Mouse (Mus musculus) MN1 (cell line): ENCODE results near the gene Rab12.

ENCODE experiments used
- DNase-seq: peaks from one replicate; pipeline ENCODE4 v3.0.0-alpha.2; 2016; ENCODE audit warnings: low spot score

Gene Rab12

GRCm38 (mm10) chr17:66519554-66520553 lies at the start of gene Rab12:
Gene Rab12 (minus strand): TSS chr17:66519729.
- peak; percentile 91 for DNase-seq

DNA sequence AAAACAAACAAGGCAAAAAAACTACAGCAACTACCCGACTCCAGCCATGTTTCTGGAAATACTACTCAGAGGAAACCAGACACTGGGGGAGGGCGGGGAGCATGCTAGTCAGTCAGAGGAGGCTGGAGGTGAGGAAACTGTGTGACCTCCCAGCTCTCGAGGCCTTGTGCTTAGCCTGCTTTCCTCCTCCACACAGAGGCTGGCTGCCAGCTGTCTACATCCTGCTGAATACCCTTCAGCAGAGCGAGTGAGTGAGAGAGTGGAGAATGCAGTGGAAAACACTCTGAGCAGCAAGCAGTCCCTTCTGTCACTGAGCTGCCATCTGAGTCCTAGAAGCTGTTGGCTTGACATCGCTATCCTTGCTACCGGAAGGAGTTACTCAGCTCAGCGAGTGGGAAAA lies 44.7 kb upstream of the Rab12 start:
- no peak for DNase-seq

GRCm38 (mm10) chr17:66563551-66563950 lies 44.0 kb upstream of the Rab12 start:
- no peak for DNase-seq

- DNase-seq = no peak
Observed at GRCm38 (mm10) chr17:66561380-66561779, 41.9 kb upstream of the Rab12 start.

DNA sequence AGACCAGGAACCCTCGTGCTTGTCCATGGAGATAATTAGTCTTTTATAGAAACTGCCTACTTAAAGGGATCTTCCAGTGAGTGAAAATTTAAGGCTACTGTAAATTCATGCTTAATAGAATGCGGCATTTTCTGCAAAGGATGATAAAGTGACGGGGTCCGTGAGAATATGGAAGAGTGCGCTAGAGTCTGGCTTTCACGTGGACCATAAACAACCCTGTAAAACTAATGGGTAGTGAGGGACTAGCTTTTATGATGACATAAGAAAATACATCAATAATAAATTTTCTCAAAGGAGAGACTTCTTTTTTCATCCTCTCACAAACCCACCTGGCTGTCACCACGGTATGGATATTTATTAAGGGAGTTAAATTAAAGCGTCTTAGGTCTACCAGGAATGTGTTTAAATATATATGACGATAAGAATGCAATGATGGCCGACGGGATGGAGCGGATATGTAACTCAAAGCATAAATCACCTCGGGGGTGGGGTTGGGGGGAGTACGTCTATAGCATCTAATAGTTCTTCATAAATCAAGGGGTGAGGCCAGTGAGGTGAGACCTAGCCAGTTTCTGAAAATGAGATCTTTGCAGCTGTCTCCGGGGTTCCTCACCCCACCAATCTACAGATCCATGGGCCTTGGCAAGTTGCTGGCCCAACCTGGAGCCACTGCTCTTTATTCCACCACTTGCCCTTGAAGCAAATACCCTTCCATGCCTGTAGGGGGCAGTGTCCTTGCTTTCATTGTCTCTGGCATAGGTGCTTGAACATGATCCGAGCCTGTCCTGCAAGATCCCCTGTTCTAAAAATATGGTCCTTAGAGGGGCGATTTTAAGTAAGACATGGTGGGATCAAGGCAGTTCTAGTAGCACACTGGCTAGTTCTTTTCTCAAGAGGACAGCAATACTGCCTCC lies 39.1 kb upstream of the Rab12 start:
- DNase-seq = no peak

DNA sequence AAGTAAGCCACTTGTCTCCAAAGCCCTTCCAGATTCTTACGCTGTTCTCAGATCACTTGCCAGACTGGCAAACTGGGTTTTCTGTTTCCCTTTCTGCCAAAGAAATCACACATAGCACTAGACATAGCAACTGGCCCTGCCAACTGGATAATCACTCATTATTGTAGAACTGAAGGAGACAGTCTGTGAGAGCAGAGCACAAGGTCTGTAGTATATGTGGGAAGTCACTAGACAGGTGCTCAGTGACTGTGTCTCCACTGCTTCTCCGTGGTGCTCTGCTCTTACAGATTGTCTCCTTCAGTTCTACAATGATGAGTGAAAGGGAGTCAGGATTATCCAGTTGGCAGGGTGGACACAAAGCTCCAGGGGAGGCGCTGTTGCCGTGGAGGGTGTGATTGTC lies 33.2 kb upstream of the Rab12 start:
- DNase-seq = no peak

GRCm38 (mm10) chr17:66550486-66550885 lies 31.0 kb upstream of the Rab12 start:
- no peak for DNase-seq

DNA sequence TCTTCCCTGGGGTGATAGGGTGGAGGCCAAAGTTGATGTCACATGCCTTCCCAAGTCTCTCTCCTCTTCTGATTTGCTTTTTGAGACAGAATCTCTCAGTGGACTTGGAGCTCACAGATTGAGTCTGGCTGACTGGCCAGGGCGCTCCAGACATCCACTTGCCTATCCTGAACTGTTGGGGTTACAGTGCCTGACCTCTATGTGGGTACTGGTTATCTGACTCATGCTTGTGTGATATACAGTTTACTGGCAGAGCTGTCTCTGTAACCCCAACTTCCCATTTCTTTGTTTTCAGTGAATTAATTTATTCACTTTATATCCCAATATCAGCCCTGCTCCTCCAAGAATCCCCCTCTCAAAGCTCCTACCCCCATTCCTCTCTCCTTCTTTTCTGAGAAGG lies 12.8 kb upstream of the Rab12 start:
- DNase-seq = no peak

DNA sequence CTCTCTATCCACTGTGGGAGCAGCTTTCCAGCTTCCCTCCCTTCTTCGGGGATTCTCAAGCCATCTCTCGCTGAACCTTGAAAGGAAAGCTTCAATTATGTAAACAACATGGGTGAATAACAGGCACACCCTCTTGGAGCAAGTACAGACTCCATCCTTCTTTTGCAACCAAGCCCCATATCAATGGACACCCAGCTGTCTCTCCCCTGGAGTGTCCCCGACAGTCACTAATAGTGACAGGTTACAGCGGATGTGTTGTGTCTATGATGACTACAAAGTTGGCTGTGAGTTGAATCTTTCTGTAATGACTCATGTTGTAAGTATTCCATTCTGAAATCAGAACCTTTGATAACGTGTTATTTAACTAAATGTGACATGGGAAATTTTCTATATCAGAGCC lies 3.9 kb upstream of the Rab12 start:
- DNase-seq = no peak

DNA sequence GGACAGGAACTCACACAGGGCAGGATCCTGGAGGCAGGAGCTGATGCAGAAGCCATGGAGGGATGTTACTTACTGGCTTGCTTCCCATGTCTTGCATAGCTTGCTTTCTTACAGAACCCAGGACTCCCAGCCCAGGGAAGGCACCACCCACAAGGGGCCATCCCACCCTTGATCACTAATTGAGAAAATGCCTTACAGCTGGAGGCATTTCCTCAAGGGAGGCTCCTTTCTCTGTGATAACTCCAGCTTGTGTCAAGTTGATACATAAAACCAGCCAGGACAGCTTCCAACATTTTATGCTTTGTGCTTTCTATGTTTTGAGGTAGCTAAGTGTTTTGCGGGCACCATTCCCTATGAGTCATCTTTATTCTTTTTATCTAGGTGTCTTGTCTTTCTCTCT lies 3.1 kb upstream of the Rab12 start:
- peak; percentile 33 for DNase-seq

- DNase-seq = peak; percentile 77
Observed at GRCm38 (mm10) chr17:66518877-66519553, 514 bp downstream of the Rab12 start.

DNA sequence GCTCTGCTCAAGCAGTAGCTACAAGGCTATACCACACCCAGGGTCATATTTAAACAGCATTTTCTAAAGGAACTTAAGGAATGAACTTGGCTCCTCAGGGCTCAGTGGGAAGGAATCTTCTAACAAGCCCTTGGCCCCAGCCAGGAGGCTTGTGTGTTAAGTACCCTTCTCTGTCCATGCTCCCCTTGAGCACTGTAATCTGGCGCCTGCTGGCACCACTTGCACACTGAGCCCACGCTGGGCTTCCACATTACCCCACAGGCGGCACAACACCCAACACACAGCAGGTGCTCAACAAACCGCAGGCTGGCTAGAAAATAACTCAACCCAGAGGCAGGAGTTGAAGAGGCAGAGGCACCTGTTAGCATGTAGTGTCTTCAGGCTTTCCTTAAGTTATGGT lies 2.6 kb downstream of the Rab12 start:
- DNase-seq = no peak

DNA sequence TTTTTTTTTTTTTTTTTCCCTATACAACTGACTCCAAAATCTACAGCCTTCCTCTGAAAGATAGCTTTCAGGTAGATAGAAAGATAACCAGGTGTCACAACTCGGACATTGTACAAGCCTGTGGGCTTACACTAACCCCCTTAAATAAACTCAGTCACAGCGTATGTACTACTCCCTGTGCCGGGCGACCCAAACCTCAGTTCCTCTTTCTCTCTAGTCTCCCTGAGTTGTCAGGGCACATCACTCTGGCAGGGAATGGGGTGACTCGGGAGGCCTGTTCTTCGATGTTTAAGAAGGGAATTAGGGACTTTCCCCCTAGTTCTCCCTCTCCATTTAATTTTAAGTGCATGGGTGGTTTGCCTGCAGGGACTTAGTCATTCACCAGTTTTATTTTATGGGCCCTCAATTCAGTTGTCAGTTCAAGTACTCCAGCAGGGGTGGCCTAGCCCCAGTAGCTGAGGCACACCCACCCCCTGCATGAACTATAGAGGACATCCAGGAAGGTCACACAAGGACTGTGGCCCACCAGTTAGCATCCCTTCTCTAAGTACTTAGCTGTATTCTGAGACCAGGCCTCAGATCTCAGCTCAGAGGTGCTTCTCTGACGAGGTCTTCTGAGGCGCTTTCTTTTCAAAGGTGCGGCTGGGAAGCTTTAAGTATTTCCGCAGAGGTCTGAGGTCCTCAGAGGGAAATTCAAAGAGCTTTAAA lies 5.1 kb downstream of the Rab12 start:
- DNase-seq = no peak

DNA sequence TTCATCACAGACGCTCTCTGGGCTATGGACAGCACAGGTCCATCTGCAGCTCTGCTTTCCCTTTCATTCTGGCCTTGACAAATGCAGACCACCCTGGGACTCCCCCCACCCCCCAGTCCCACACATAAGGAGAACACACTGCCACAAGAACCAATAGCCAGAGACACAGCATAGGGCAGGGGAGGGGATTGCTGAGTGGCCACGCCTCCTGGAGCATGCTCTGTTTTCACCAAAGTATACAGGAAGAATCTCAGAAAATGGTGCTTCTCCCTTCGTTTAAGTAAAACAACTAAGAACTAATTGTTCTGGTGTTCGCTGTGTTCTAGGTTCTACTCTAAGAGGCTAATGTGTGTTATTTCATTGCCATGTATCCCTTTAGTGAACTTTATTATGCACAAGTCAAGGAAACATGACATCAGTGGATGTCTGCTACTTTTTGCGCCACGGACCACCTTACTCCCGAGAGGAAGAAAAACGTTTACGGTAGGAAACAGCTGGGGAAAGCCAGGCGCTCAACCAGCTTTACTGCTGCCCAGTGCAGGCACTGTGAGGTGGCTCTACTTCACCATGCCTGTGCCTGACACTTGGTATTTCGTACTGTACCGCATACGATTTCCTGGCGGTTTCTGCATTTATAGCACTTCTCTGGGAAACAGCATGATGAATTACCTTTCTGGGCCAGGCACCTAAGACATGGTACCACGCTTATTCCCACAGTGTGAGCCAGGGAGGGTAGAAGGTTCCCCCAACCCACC lies 7.2 kb downstream of the Rab12 start:
- DNase-seq = no peak

DNA sequence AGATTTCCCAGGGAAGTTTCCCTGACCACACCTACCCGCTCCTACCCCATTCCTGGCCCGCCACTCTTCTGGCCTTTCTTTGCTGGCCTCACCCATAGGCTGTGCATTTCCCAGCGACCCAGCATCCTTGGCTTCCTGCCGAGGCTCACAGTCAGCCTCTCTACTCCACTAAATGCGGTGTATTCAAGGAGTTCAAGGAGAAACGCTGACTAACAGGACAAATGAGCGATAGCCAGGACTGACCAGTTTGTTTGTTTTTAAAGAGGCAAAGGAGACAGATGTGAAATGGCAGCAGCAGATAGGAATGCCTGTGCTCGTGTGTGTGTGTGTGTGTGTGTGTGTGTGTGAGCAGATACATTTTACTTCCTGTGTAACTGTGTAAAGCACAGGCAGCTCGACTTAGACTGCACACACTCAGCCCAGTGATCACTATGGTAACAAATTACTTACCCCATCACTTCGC lies 9.3 kb downstream of the Rab12 start:
- DNase-seq = peak; percentile 52

- DNase-seq = peak; percentile 37
Observed at GRCm38 (mm10) chr17:66507049-66507954, 12.2 kb downstream of the Rab12 start.

DNA sequence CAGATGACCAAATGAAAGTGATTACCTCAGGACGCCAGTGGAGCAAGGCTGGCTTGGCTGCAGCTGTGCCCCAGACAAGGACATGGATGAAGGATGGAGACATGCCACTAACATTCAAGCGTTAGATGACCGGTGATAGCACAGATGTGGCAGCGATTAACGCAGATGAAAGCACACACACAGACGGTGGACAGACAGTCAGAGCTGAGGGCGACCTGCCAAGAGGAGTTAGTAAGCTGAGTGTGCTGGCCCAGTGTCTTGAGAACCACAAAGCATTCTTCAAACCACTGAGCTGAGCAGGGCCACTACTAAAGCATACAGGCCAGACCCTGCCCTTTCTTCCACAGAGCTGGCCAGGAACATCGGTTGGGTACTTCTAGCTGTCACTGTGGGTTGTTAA lies 14.6 kb downstream of the Rab12 start:
- DNase-seq = peak; percentile 52

GRCm38 (mm10) chr17:66504248-66504647 lies 15.3 kb downstream of the Rab12 start:
- no peak for DNase-seq

DNA sequence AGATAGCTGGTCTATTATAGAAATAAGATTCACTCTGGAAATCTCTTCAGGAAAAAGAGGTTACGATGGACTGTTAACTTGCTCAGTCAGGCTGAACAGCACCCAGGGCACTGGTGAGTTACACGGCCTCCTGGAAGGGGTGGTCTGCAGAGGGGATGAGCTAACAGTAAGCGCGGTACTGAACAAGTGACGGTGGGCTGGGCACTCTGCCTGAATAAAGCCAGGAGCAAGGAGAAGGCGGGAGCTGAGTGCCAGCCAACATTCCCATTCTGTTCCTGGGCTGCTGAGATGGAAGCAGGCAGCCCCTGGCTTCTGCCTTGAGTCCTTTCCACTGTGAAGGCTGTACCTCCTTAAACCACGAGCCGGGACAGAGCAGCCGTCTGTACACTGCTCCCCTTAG lies 16.1 kb downstream of the Rab12 start:
- no peak for DNase-seq

DNA sequence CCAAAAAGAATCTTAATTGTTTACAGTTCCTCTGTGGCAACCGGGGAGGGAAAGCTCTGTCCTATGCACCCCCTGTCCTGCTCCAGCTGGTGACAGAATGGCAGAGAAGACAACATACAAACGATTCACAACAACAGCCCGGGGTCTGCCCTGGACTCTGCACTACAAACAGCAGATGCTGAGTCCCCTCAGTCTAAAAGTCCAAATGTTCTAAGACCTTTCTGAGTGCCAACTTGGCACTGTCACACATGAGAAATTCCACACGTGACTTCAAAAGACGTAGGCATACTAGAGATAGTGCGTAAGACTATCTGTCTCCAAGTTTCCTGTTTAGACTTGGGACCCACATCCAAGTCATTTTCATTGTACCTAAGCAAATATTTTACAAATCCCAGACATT lies 16.7 kb downstream of the Rab12 start:
- DNase-seq = no peak
